Mouse (Mus musculus) heart, embryonic 13.5 days (tissue): ENCODE results near the gene Pced1b. TPM values are rescaled to one million over a fixed set of nuclear protein-coding genes. Genes with fewer than 3 reads are reported as not detected.

Source experiments
- ATAC-seq: fragments of 200-750 bp; cut with Nextera tagmentation; 2 replicates; pipeline ENCODE4 v1.8.0; 2017; ENCODE audit warnings: moderate TSS enrichment; ENCODE audit not compliant: insufficient number of reproducible peaks, low FRiP score, low TSS enrichment; ENCODE audit errors: extremely low read depth
- H3K27ac ChIP-seq: fragments of 300-500 bp; sonication (generic); replicated peaks from 2 replicates; pipeline ENCODE4 v1.5.1; 2015; ENCODE audit warnings: moderate library complexity, mild to moderate bottlenecking, inconsistent platforms
- H3K27me3 ChIP-seq: fragments of 300-500 bp; sonication (generic); replicated peaks from 2 replicates; pipeline ENCODE4 v1.6.1; 2015; ENCODE audit warnings: mild to moderate bottlenecking, inconsistent platforms
- H3K36me3 ChIP-seq: fragments of 300-500 bp; sonication (generic); 2 replicates; pipeline ENCODE4 v1.6.1; 2015; ENCODE audit warnings: mild to moderate bottlenecking, inconsistent platforms
- H3K4me1 ChIP-seq: fragments of 300-500 bp; sonication (generic); 2 replicates; pipeline ENCODE4 v1.6.1; 2015; ENCODE audit warnings: inconsistent platforms
- H3K4me2 ChIP-seq: fragments of 300-500 bp; sonication (generic); 2 replicates; pipeline ENCODE4 v1.6.1; 2015; ENCODE audit warnings: inconsistent platforms, mild to moderate bottlenecking, moderate library complexity
- H3K4me3 ChIP-seq: fragments of 300-500 bp; sonication (generic); 2 replicates; pipeline ENCODE4 v1.5.1; 2015; ENCODE audit warnings: moderate library complexity, mild to moderate bottlenecking, inconsistent platforms
- H3K9ac ChIP-seq: fragments of 300-500 bp; sonication (generic); 2 replicates; pipeline ENCODE4 v1.6.1; 2015; ENCODE audit warnings: inconsistent platforms, mild to moderate bottlenecking, moderate library complexity
- H3K9me3 ChIP-seq: fragments of 300-500 bp; sonication (generic); 2 replicates; pipeline ENCODE4 v1.6.1; 2016; ENCODE audit warnings: inconsistent platforms
- WGBS: fragments of 180-500 bp; shearing (Covaris S2); methylation state at CpG from one replicate; pipeline ENCODE4 v1.1.7; 2015; ENCODE audit warnings: mixed read lengths; 5-methylcytosine and 5-hydroxymethylcytosine counted together
- polyA plus RNA-seq: library from polyadenylated mRNA; unstranded; fragments of >200 nt; fragmentation: Nextera tagmentation; extraction: Ambion mirVana; gene quantifications from 2 replicates; pipeline ENCODE4 v1.2.1, GENCODE M21; 2015

The Pced1b gene
- polyA plus RNA-seq, 1 experiment from 2014 or later = 2.5 TPM

DNA sequence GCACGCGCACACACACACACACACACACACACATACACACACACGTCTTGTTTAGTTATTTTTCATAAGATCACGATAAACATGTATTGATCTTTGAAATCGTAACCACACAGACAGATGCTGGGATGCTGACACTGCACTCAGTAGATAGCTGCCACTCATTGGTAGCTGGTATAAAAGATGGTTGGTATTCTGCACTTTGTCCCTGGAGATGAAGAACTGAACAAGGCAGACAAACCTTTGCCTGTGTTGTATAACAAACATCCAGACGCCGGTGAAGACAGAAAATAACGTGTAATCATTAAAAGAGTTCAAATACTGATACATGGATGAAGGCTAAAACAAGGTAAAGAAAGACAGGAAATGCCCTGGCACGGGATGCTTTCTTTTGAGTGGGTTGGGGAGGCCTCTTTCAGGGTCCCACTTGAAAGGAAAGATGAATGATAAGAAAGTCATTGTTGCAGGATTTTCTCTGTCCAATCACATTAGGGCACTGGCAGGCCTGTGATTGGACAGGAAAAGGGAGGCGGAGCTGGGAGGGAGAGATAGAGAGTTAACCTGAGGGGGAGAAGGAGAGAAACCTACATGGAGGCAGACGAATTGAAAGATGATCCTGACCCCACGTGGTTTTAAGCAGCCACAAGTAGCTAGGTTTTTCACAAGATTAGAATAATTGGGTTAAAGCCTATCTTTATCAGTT is 182.4 kb downstream of the Pced1b start:
- Histone ChIP-seq H3K9me3 (no peaks in the 10 kb centered on the region), H3K4me2 (no peak overlapping the region), H3K27me3 (no peaks in the 10 kb centered on the region), H3K36me3 (no peaks in the 10 kb centered on the region), H3K27ac (no peak overlapping the region), H3K4me1 (no peaks in the 10 kb centered on the region), H3K9ac (no peak overlapping the region), H3K4me3 (no peak overlapping the region)
- WGBS = 78% methylated on average over 12 of the region's 12 CpGs
- ATAC-seq = no peak

DNA sequence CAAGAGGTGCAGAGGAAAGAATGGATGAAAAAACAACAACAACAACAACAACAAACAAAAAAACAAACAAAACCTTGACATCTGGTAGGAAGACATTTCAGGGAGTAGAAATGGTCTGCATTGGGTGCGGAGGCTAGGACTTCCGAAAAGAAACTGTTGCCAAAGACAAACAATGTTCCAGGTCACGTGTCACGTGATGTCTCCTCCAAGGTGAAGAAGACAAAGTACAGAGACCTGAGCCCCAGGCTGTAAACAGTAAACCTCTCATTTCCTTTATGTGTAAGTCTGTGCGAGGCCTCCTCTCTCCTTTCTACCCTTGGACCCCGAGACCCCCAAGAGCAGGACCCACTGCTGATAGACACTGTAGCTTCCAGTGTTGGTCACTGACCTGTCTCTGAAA is 184.6 kb downstream of the Pced1b start:
- 67% methylated on average over 6 of the region's 6 CpGs for WGBS
- Histone ChIP-seq H3K36me3 (no peaks in the 10 kb centered on the region), H3K4me1 (no peaks in the 10 kb centered on the region), H3K4me3 (no peak overlapping the region), H3K27ac (no peak overlapping the region), H3K4me2 (no peak overlapping the region), H3K9me3 (no peaks in the 10 kb centered on the region), H3K27me3 (no peaks in the 10 kb centered on the region), H3K9ac (no peak overlapping the region)
- ATAC-seq = no peak

DNA sequence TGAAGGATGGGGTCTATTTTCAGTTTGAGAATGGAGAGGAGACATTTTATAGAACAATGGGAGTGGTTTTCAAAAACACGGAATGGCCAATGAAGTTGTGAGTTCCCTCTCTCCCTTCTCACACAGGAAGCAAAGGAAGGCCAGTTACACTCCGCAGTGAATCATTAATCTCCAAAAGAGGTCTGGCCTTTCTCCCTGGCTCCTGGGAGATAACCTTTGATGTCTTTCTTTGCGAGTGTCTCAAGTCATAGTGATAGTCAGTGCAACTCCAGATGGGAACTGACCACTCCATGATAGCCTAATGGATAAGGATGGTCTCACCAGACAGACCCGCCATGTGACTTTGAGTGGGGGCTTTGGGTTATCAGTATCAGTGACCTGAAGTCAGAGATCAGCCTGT is 185.3 kb downstream of the Pced1b start:
- ATAC-seq = no peak
- no peak overlapping the region for H3K4me3 ChIP-seq

More for the DNA sequence above, 185.3 kb downstream of the Pced1b start:
- WGBS = 20% methylated on average over 4 of the region's 4 CpGs
- H3K9me3 ChIP-seq = no peaks in the 10 kb centered on the region
- no peaks in the 10 kb centered on the region for H3K27me3 ChIP-seq
- no peak overlapping the region for H3K27ac ChIP-seq
- H3K4me1 ChIP-seq = no peaks in the 10 kb centered on the region
- H3K4me2 ChIP-seq = no peak overlapping the region
- no peak overlapping the region for H3K9ac ChIP-seq
- H3K36me3 ChIP-seq = no peaks in the 10 kb centered on the region

Other genes starting within 250 kb of the Pced1b start
- 110 and 111 TPM in 2 replicates for gene Slc38a4, start 191.2 kb upstream of the Pced1b start, polyA plus RNA-seq
- gene Amigo2, start 180 bp downstream of the Pced1b start, polyA plus RNA-seq = 2.5 and 3.2 TPM in 2 replicates